Comparison of ENCODE assay signal across 17 mouse cellular contexts in the genomic region with DNA sequence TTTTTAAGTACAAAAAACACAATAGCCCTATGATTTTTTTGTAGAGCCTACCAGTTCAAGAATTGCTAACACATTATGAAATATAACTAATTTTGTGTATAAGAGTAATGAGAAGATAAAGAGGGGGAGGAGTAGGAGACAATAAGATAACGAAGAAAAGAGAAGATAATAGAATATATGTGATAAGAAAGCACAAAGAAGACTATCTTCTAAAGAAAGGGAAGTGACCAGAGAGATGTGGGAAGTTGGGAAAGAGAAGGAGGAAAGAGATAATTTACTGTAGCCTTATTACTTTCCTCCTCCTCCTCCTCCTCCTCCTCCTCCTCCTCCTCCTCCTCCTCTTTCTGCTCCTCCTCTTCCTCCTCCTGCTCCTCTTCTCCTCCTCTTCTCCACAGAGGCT.
DNase-seq lines count a peak whose midpoint lies in the region; TF ChIP-seq lines count a peak whose summit lies in the region.
"Had no signal": no experiment of that assay in that cellular context is flagged by ENCODE, and none has a peak within 500 bp of the region (broad histone marks: within the 10 kb centered on the region; RNA-seq: fewer than 3 reads in every experiment).

No protein-coding gene starts in this region.

- TF ChIP-seq RAD21 in MEL (IDR thresholded peaks at IDR 0.05; ENCODE audit: low read depth, low read length) = no peak

- H3K27ac ChIP-seq in MEL (ENCODE audit: control insufficient read depth, low read depth, low read length) = no peak overlapping the region

- H3K27me3 ChIP-seq in MEL (ENCODE audit: control insufficient read depth in 1 of 2, insufficient read depth in 2 of 2, low read length in 2 of 2) = no peaks in the 10 kb centered on the region
- H3K27me3 ChIP-seq: CH12.LX, Patski had no signal

- no peaks in the 10 kb centered on the region for H3K79me2 ChIP-seq in MEL (ENCODE audit: control insufficient read depth, insufficient read depth, low read length, poor library complexity)

- no peak overlapping the region for H3K4me3 ChIP-seq in MEL (ENCODE audit: control insufficient read depth in 1 of 2, insufficient read depth in 1 of 2, low read depth in 2 of 2, low read length in 2 of 2)

- TF ChIP-seq POLR2A in MEL (IDR thresholded peaks at IDR 0.05; ENCODE audit: control insufficient read depth in 1 of 2, insufficient read depth in 1 of 2, low read depth in 1 of 2, low read length in 2 of 2, poor library complexity in 1 of 2) = no peak

- no peak overlapping the region for H3K9ac ChIP-seq in MEL (ENCODE audit: control insufficient read depth, low read depth, low read length, poor library complexity, severe bottlenecking)

- H3K36me3 ChIP-seq in MEL (ENCODE audit: control insufficient read depth in 1 of 2, insufficient read depth in 2 of 2, low read length in 2 of 2) = peaks cover 0 to 21% of the 10 kb centered on the region in 2 experiments; a peak in 2 of 4 replicates
- H3K36me3 ChIP-seq: G1E had no signal

- TF ChIP-seq CTCF in MEL (IDR thresholded peaks at IDR 0.05 in 2 of 3, conservative IDR thresholded peaks at IDR 0.05 in 1 of 3; ENCODE audit: control insufficient read depth in 1 of 3, insufficient read depth in 1 of 3, low read depth in 2 of 3, low read length in 3 of 3, poor library complexity in 1 of 3, severe bottlenecking in 1 of 3) = no peak

- peaks cover 11 to 21% of the 10 kb centered on the region in 2 experiments for H3K4me1 ChIP-seq in MEL (ENCODE audit: control insufficient read depth in 1 of 2, insufficient read depth in 2 of 2, low read length in 2 of 2)

- no peaks in the 10 kb centered on the region for H3K9me3 ChIP-seq in MEL (replicated peaks; ENCODE audit: insufficient read depth, low read length)

- peak; percentile 77 to 86 for TF ChIP-seq EP300 in MEL (IDR thresholded peaks at IDR 0.05; ENCODE audit: low read depth in 1 of 2, low read length in 2 of 2)

- no peak for DNase-seq in MEL (ENCODE audit: low read depth, low spot score)
- no peak for DNase-seq in urinary bladder, postnatal 10 days (ENCODE audit: low spot score)
- DNase-seq: adrenal gland, adult 2 months; adrenal gland, adult 8-10 months; adrenal gland, postnatal 10 days; adrenal gland, postnatal 14 days; adrenal gland, postnatal 25 days; adrenal gland, postnatal 36 days; B cell, adult 2 months; cerebellum, adult 11 months; cerebellum, adult 11-12 months; cerebellum, adult 18-20 months; cerebellum, adult 2 months; cerebellum, adult 8-10 months had no signal

TF ChIP-seq in MEL, 35 proteins besides CTCF, POLR2A, EP300 and RAD21:
- TF ChIP-seq UBTF (IDR thresholded peaks at IDR 0.05; ENCODE audit: borderline replicate concordance, insufficient read depth, low read depth, low read length) (no peak), SMC3 (IDR thresholded peaks at IDR 0.05; ENCODE audit: low read depth, low read length) (no peak), CHD1 (IDR thresholded peaks at IDR 0.05; ENCODE audit: low read depth, low read length) (no peak), MAZ (IDR thresholded peaks at IDR 0.05; ENCODE audit: low read depth, low read length) (no peak), TAL1 (IDR thresholded peaks at IDR 0.05; ENCODE audit: low read length) (no peak), POLR2AphosphoS5 (IDR thresholded peaks at IDR 0.05; ENCODE audit: borderline replicate concordance, low read depth, low read length) (no peak), NRF1 (IDR thresholded peaks at IDR 0.05; ENCODE audit: insufficient read depth, low read depth, low read length, poor library complexity, severe bottlenecking) (no peak), HCFC1 (IDR thresholded peaks at IDR 0.05; ENCODE audit: low read depth, low read length) (no peak), BHLHE40 (IDR thresholded peaks at IDR 0.05; ENCODE audit: borderline replicate concordance, low read depth, low read length) (no peak), MAFK (IDR thresholded peaks at IDR 0.05; ENCODE audit: borderline replicate concordance, low read depth, low read length) (no peak), ELF1 (IDR thresholded peaks at IDR 0.05; ENCODE audit: low read depth, low read length) (no peak), GATA1 (IDR thresholded peaks at IDR 0.05; ENCODE audit: low read depth, low read length) (peak; percentile 80), MEF2A (IDR thresholded peaks at IDR 0.05; ENCODE audit: extremely low read depth, insufficient replicate concordance, low read depth, low read length, poor library complexity, severe bottlenecking) (no peak), GABPA (IDR thresholded peaks at IDR 0.05; ENCODE audit: low read depth, low read length) (no peak), RCOR1 (IDR thresholded peaks at IDR 0.05; ENCODE audit: low read depth, low read length) (peak; percentile 23; the same call in 1 of the 2 replicates), SIN3A (IDR thresholded peaks at IDR 0.05; ENCODE audit: low read length) (no peak), KAT2A (conservative IDR thresholded peaks at IDR 0.05; ENCODE audit: low read depth, low read length) (no peak), ZKSCAN1 (IDR thresholded peaks at IDR 0.05; ENCODE audit: low read depth, low read length) (no peak), E2F4 (IDR thresholded peaks at IDR 0.05; ENCODE audit: borderline replicate concordance, low read depth, low read length) (no peak), ETS1 (IDR thresholded peaks at IDR 0.05; ENCODE audit: low read depth, low read length) (peak; percentile 31; the same call in 1 of the 2 replicates), CHD2 (IDR thresholded peaks at IDR 0.05; ENCODE audit: low read length) (no peak), USF1 (IDR thresholded peaks at IDR 0.05; ENCODE audit: low read depth, low read length) (no peak), MYC (IDR thresholded peaks at IDR 0.05; ENCODE audit: low read depth, low read length) (no peak), POLR2AphosphoS2 (IDR thresholded peaks at IDR 0.05; ENCODE audit: low read length) (no peak), MAX (IDR thresholded peaks at IDR 0.05; ENCODE audit: low read length) (no peak), TCF12 (IDR thresholded peaks at IDR 0.05; ENCODE audit: low read depth, low read length) (peak; percentile 61), ZC3H11A (IDR thresholded peaks at IDR 0.05; ENCODE audit: low read depth, low read length) (no peak)
